Mouse (Mus musculus) frontal cortex, postnatal 10 days (tissue): ENCODE measurements around the gene Syt15.
"Not testable (repeated sequence)": the region's sequence is repeated elsewhere in the genome, so short reads cannot be mapped to it uniquely, and the experiment has no call there.

ENCODE experiments used
- DNase-seq, 2 experiments: peaks; one replicate each; pipeline ENCODE4 v3.0.0; 2022; ENCODE audit warnings: low spot score in 2 of 2, mixed read lengths in 1 of 2

Gene Syt15

GRCm38 (mm10) chr14:34227981-34228380 lies 8.6 kb downstream of the Syt15 start:
- DNase-seq = no peak

GRCm38 (mm10) chr14:34228830-34229506 lies 9.6 kb downstream of the Syt15 start:
- DNase-seq = no peak

GRCm38 (mm10) chr14:34232340-34232739 lies 12.9 kb downstream of the Syt15 start:
- no peak for DNase-seq

GRCm38 (mm10) chr14:34232866-34233680 lies 13.7 kb downstream of the Syt15 start:
- no peak for DNase-seq

GRCm38 (mm10) chr14:34233846-34234245 lies 14.5 kb downstream of the Syt15 start:
- DNase-seq = no peak

GRCm38 (mm10) chr14:34234630-34235380 lies 15.4 kb downstream of the Syt15 start:
- DNase-seq = peak in 1 of 2 experiments; percentile 31

- no peak for DNase-seq
Measured at GRCm38 (mm10) chr14:34240263-34240662, 20.9 kb downstream of the Syt15 start.

- DNase-seq = no peak
Measured at GRCm38 (mm10) chr14:34240676-34241075, 21.3 kb downstream of the Syt15 start.

- no peak for DNase-seq
Measured at GRCm38 (mm10) chr14:34252470-34253145, 33.2 kb downstream of the Syt15 start.

- DNase-seq = no peak
Measured at GRCm38 (mm10) chr14:34253261-34253660, 33.9 kb downstream of the Syt15 start.

GRCm38 (mm10) chr14:34258525-34258924 lies 39.1 kb downstream of the Syt15 start:
- DNase-seq = not testable (repeated sequence)

GRCm38 (mm10) chr14:34268046-34268445 lies 48.7 kb downstream of the Syt15 start:
- no peak for DNase-seq

- no peak for DNase-seq
Measured at GRCm38 (mm10) chr14:34273280-34273679, 53.9 kb downstream of the Syt15 start.

GRCm38 (mm10) chr14:34274141-34274540 lies 54.7 kb downstream of the Syt15 start:
- no peak for DNase-seq

GRCm38 (mm10) chr14:34275225-34275624 lies 55.8 kb downstream of the Syt15 start:
- DNase-seq = no peak

- DNase-seq = no peak
Measured at GRCm38 (mm10) chr14:34279726-34280125, 60.3 kb downstream of the Syt15 start.
